Mouse (Mus musculus) T-helper 2 cell (primary cell): ENCODE measurements at regions not wholly inside any gene's neighbourhood (a gene's known extent, or its start where the extent isn't known, plus 50 kb on each side); places are given as distances from the start of the nearest gene placed in this dataset.

Experiments used
- in situ Hi-C: fragments of 300-600 bp; cut with MboI, MseI; formaldehyde crosslinking; loops from one replicate; pipeline ENCODE4 v1.15.1; 2025; ENCODE audit warnings: high pct_unique_total_duplicates

GRCm38 (mm10) chr10:106414990-106415389, 55.1 kb upstream of the Ppfia2 start:
- in situ Hi-C loops, result no loop called here

GRCm38 (mm10) chr10:106417156-106417555, 53.0 kb upstream of the Ppfia2 start:
- in situ Hi-C loops, result no loop called here
